Mouse (Mus musculus): ENCODE results near the gene 2310007B03Rik. TPM values are rescaled to one million over a fixed set of nuclear protein-coding genes. Genes with fewer than 3 reads are reported as not detected.

The 2310007B03Rik gene
- total and polyA plus RNA-seq, 3 experiments: not detected

Other genes starting within 250 kb of the 2310007B03Rik start
- gene Capn10, start 226.6 kb downstream of the 2310007B03Rik start, total RNA-seq (2012; rRNA removed): 30.5 and 30.7 TPM in 2 replicates
- gene Capn10, start 226.6 kb downstream of the 2310007B03Rik start, polyA plus RNA-seq (2012; ENCODE audit: insufficient read depth in 1 of 2, insufficient read length in 2 of 2, low read depth in 1 of 2, low replicate concordance in 2 of 2, missing spikeins in 1 of 2): 10 to 100 TPM in 1 of 2 experiments, not detected in 1; 43.3 TPM
- gene Gpr35, start 210.1 kb downstream of the 2310007B03Rik start, total RNA-seq (2012; rRNA removed): not detected in 2 replicates
- under 1 TPM in 1 of 2 experiments, not detected in 1; 0.22 TPM for gene Gpr35, start 210.1 kb downstream of the 2310007B03Rik start, polyA plus RNA-seq (2012; ENCODE audit: insufficient read depth in 1 of 2, insufficient read length in 2 of 2, low read depth in 1 of 2, low replicate concordance in 2 of 2, missing spikeins in 1 of 2)
- not detected in 2 replicates for gene Aqp12, start 154.6 kb downstream of the 2310007B03Rik start, total RNA-seq (2012; rRNA removed)
- gene Aqp12, start 154.6 kb downstream of the 2310007B03Rik start, polyA plus RNA-seq (2012; ENCODE audit: insufficient read depth in 1 of 2, insufficient read length in 2 of 2, low read depth in 1 of 2, low replicate concordance in 2 of 2, missing spikeins in 1 of 2): not detected
- not detected in 2 replicates for gene Kif1a, start 59.0 kb downstream of the 2310007B03Rik start, total RNA-seq (2012; rRNA removed)
- gene Kif1a, start 59.0 kb downstream of the 2310007B03Rik start, polyA plus RNA-seq (2012; ENCODE audit: insufficient read depth in 1 of 2, insufficient read length in 2 of 2, low read depth in 1 of 2, low replicate concordance in 2 of 2, missing spikeins in 1 of 2): not detected
- not detected in 2 replicates for gene Agxt, start 25.7 kb downstream of the 2310007B03Rik start, total RNA-seq (2012; rRNA removed)
- not detected for gene Agxt, start 25.7 kb downstream of the 2310007B03Rik start, polyA plus RNA-seq (2012; ENCODE audit: insufficient read depth in 1 of 2, insufficient read length in 2 of 2, low read depth in 1 of 2, low replicate concordance in 2 of 2, missing spikeins in 1 of 2)
- gene Crocc2, start 7.8 kb upstream of the 2310007B03Rik start, total RNA-seq (2012; rRNA removed): not detected in 2 replicates
- gene Crocc2, start 7.8 kb upstream of the 2310007B03Rik start, polyA plus RNA-seq (2012; ENCODE audit: insufficient read depth in 1 of 2, insufficient read length in 2 of 2, low read depth in 1 of 2, low replicate concordance in 2 of 2, missing spikeins in 1 of 2): not detected
- gene Sned1, start 74.9 kb upstream of the 2310007B03Rik start, total RNA-seq (2012; rRNA removed): 0.07 and 0.12 TPM in 2 replicates
- gene Sned1, start 74.9 kb upstream of the 2310007B03Rik start, polyA plus RNA-seq (2012; ENCODE audit: insufficient read depth in 1 of 2, insufficient read length in 2 of 2, low read depth in 1 of 2, low replicate concordance in 2 of 2, missing spikeins in 1 of 2): under 1 TPM in 1 of 2 experiments, not detected in 1; 0.13 TPM
- 29.8 and 34.6 TPM in 2 replicates for gene Mterf4, start 145.0 kb upstream of the 2310007B03Rik start, total RNA-seq (2012; rRNA removed)
- gene Mterf4, start 145.0 kb upstream of the 2310007B03Rik start, polyA plus RNA-seq (2012; ENCODE audit: insufficient read depth in 1 of 2, insufficient read length in 2 of 2, low read depth in 1 of 2, low replicate concordance in 2 of 2, missing spikeins in 1 of 2): 10 to 100 TPM in 1 of 2 experiments, not detected in 1; 33.9 TPM
- gene Ppp1r7, start 181.9 kb upstream of the 2310007B03Rik start, total RNA-seq (2012; rRNA removed): 32.4 and 36.6 TPM in 2 replicates
- gene Ppp1r7, start 181.9 kb upstream of the 2310007B03Rik start, polyA plus RNA-seq (2012; ENCODE audit: insufficient read depth in 1 of 2, insufficient read length in 2 of 2, low read depth in 1 of 2, low replicate concordance in 2 of 2, missing spikeins in 1 of 2): 100 to 1,000 TPM in 1 of 2 experiments, 10 to 100 TPM in 1; 74.9 to 131 TPM
- gene Pask, start 182.5 kb upstream of the 2310007B03Rik start, total RNA-seq (2012; rRNA removed): 17.4 and 22.5 TPM in 2 replicates
- 10 to 100 TPM in 1 of 2 experiments, not detected in 1; 19.0 TPM for gene Pask, start 182.5 kb upstream of the 2310007B03Rik start, polyA plus RNA-seq (2012; ENCODE audit: insufficient read depth in 1 of 2, insufficient read length in 2 of 2, low read depth in 1 of 2, low replicate concordance in 2 of 2, missing spikeins in 1 of 2)
- gene Ano7, start 213.0 kb upstream of the 2310007B03Rik start, total RNA-seq (2012; rRNA removed): not detected in 2 replicates
- under 1 TPM in 1 of 2 experiments, not detected in 1; 0.03 TPM for gene Ano7, start 213.0 kb upstream of the 2310007B03Rik start, polyA plus RNA-seq (2012; ENCODE audit: insufficient read depth in 1 of 2, insufficient read length in 2 of 2, low read depth in 1 of 2, low replicate concordance in 2 of 2, missing spikeins in 1 of 2)

All from MEL (cell line).